Mouse (Mus musculus): ENCODE data around the gene Gm12695.

Gene Gm12695

GRCm38 (mm10) chr4:96785086-96785485 lies at the start of gene Gm12695:
Gene Gm12695 (minus strand): TSS chr4:96785186.
- DNase-seq (ENCODE audit: low spot score in 2 of 2), result no peak

DNA sequence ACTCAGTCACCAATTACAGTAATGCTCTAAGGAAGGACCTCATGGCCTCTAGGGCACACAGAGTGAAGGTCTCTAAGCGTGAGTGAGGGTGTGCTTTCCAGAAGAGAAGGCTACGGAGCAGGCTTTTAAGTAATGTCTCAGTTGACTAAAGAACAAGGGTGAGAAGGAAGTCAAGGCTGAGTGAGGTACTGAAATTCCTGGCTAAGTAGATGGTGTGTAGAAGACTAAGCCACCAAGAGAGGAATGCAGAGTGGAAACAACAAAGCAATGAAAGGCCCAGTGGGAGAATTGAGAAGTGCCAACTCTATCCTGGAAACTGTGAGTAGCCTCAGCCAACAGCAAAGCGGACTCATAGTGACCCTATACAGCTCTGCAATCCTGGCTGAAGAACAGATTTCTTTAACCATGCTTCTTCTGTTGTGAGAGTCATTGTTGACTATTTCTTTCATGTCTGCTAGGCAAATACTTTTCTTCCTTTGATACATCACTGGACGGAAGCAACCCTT lies 40.6 kb upstream of the Gm12695 start:
- no peak for DNase-seq (ENCODE audit: low spot score in 2 of 2)

GRCm38 (mm10) chr4:96806824-96807808 lies 22.1 kb upstream of the Gm12695 start:
- DNase-seq (ENCODE audit: low spot score in 2 of 2), result no peak

GRCm38 (mm10) chr4:96799380-96800157 lies 14.6 kb upstream of the Gm12695 start:
- no peak for DNase-seq (ENCODE audit: low spot score in 2 of 2)

- no peak for DNase-seq (ENCODE audit: low spot score in 2 of 2)
These were observed 12.6 kb upstream of the Gm12695 start for GRCm38 (mm10) chr4:96797583-96797982.

GRCm38 (mm10) chr4:96791301-96791700 lies 6.3 kb upstream of the Gm12695 start:
- no peak for DNase-seq (ENCODE audit: low spot score in 2 of 2)

- DNase-seq (ENCODE audit: low spot score in 2 of 2), result no peak
These were observed 4.9 kb upstream of the Gm12695 start for GRCm38 (mm10) chr4:96789905-96790304.

- DNase-seq (ENCODE audit: low spot score in 2 of 2), result no peak
These were observed 1.6 kb upstream of the Gm12695 start for GRCm38 (mm10) chr4:96786610-96787009.

- DNase-seq (ENCODE audit: low spot score in 2 of 2), result no peak
These were observed 11.9 kb downstream of the Gm12695 start for GRCm38 (mm10) chr4:96772966-96773566.

- DNase-seq (ENCODE audit: low spot score in 2 of 2), result no peak
These were observed 18.5 kb downstream of the Gm12695 start for GRCm38 (mm10) chr4:96766396-96766998.

DNA sequence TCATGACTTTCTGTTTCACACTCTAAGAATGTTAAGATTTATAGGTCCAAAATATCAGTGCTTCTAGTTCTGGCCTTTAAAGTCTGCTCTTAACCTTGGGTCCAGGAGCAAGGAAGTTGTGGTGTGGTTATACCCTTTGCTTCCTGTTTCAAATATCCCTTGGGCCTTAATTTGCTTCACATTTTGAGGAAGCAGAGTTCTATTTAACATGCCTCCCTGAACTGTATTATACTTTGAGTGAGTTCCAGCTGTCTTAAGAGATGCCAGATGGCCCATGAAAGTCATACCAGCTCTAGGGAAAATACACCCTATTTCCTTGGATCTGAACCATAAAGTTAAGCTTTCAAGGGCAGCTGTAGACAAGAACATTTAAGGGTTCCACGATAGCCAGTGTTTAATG lies 33.0 kb downstream of the Gm12695 start:
- no peak for DNase-seq (ENCODE audit: low spot score in 2 of 2)

DNA sequence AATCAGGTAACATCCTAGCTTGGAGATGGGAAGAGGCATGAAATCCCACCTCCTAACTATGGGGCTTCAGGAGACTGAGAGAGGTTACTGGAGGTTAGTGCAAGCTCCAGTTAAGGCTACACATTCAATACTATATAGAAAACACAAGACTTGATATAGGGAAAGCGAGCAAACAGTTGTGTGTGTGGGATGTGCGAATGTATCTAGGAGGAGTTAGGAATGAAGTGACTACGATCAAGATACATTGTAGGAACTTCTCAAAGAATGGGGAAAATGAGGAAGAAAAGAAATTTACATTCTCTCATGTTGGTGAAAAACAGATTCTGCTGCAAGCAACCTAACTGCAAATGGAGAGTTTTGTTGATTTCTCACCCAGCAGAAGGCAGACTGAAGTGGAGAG lies 44.5 kb downstream of the Gm12695 start:
- no peak for DNase-seq (ENCODE audit: low spot score in 2 of 2)

DNA sequence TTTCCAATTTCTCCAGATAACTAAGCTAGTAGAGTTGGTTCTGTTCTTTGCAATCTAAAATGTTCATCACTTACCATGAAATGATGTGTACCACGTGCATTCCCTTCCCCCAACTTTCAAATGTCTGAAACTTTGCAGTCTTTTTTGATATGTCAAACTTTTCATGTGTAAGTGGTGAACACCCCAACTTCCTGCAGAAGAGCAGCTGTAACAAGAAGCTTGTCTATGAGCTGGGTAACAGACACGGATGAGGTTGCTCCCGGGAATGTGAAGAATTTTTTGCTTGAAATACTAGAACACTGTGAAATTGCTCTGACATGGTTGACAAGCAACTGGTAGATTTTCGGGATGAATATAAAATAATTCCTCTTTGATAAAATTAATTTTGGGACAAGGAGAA lies 55.7 kb downstream of the Gm12695 start:
- no peak for DNase-seq (ENCODE audit: low spot score in 2 of 2)

DNA sequence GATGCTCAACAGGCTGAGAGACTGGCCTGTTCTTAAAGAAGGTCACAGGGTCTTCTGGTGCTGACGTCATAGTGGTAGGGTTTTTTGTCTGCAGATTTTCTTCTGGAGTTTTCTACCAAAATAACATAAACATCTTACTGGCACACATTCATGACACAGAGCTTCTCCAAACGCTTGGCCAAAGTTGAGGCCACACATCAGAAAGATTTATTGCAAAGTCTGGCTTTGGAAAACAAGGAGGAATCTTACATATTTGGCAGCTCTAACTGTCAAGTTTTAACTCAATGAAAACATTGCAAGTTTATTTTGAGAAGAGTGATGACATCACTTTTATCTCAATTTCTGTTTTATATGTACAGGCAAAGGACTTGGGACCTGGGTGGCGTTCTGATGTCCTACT lies 56.8 kb downstream of the Gm12695 start:
- no peak for DNase-seq (ENCODE audit: low spot score in 2 of 2)

- no peak for DNase-seq (ENCODE audit: low spot score in 2 of 2)
These were observed 59.5 kb downstream of the Gm12695 start for GRCm38 (mm10) chr4:96725415-96726055.

GRCm38 (mm10) chr4:96722301-96722700 lies 62.7 kb downstream of the Gm12695 start:
- no peak for DNase-seq (ENCODE audit: low spot score in 2 of 2)

GRCm38 (mm10) chr4:96718977-96719966 lies 65.7 kb downstream of the Gm12695 start:
- DNase-seq (ENCODE audit: low spot score in 2 of 2), result no peak

DNA sequence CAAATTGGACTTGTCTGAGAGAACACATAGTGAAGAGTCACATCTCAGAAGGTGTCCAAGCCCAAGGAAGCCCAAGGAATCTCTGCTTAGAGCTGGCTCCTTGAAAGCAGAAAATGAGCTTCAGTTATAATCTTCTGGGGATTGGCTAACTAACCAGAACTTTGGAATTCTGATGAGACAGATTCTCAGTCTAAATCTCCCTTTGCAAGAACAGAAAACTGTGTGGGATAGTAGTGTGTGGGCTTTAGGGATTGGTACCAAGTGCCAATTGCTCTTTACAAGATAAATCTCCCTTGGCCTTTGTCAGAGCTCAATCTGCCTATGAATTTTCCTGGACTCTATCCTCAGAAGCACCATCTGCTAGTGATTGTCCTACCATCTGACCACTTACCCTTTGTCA lies 66.5 kb downstream of the Gm12695 start:
- DNase-seq (ENCODE audit: low spot score in 2 of 2), result no peak

DNA sequence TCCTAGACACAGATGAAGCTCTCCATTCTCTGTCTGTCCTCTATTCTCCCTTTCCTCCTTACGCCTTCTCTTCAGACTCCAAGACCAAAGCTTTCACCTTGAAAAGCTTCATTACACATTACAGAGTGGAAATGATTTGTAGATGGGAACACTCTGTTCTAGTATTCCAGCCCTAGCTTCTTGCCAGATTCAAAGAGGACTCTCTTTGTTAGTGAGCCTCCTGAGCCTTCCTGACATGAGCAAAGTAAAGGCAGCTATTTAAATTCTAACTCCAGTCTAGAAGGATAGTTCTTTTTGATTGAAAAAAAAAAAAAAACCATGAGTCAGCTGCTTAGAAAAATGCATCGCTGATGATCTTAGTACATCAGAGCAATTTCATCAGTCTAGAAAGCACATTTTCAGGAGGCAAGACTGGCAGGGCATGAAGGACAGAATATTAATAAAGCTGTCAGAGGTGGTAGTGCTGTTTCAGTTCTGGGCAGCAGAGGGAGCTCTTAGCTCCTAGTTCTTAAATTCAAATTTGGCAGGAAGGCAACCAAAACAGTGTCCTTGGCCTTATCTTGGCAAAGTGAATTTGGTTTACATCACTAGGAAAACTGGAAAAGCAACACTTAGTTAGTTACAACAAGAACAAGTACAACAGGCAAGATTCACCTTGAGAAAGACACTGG lies 79.6 kb downstream of the Gm12695 start:
- no peak for DNase-seq (ENCODE audit: low spot score in 2 of 2)

Measured in spleen, postnatal 14 days (tissue).